Mouse (Mus musculus) c-Kit-positive CD71-positive TER-119-negative erythroid progenitor cells, embryonic 14.5 days (primary cell): ENCODE measurements around the gene Cox8c.

Source experiments
- DNase-seq: peaks from one replicate; pipeline ENCODE4 v3.0.0-alpha.2; 2013; ENCODE audit warnings: low read depth

The Cox8c gene

DNA sequence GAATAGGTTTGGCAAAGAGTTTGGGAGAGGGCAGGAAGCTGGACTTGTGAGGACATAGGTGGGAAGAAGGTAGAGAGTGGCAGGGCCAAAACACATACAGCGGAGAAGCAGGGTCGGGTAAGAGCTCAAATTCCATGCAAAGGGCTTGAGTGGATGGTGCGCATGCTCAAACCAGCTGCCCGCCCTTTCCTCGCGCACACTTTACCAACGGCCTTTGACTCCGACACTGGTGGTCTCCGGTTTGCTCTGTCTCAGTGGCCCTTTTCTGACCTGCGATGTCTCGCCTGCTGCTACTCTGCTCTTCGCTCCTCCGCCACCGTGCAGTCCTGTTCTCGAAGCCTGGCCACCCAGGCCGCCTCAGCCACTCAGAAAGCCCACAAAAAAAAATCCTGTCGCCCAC, at the start of gene Cox8c:
Gene Cox8c, plus strand, starts transcription at position 226 of the 400 bp plus-strand sequence.
- no peak for DNase-seq

DNA sequence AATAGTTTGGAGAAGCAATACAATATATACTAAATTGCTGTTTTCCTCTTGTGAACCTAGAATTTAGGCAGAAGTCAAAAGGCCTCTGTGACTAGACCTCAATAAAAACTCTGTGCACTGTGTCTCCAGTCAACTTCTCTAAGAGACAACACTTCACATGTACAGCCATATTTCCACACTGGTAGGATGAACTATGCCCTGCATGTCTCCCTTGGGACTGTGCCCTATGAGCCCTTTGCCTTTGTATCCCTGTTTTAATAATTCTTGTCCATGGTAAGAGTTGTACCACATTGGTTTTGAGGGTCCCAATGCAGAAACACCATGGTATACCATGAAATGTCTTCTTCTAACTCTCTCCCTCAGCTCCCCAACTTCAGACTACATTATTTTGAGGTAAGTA, 38.3 kb upstream of the Cox8c start:
- DNase-seq = no peak

DNA sequence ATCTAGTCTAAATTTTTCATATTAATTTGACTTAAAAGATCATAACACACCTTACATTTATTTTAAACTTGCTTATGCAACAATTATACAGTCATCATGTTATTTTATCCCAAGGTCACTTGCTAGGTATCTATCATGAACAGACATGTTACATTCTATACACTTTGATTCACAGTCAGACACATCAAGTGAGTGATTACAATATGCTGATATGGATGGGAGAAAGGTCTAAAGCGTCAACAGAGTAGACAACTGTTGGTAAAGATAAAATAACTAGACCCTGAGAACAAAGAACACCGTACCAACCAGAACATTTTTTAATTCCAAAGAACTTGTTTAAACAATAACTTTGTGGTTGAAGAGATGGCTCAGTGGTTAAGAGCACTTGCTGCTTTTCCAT, 29.3 kb upstream of the Cox8c start:
- DNase-seq = no peak

DNA sequence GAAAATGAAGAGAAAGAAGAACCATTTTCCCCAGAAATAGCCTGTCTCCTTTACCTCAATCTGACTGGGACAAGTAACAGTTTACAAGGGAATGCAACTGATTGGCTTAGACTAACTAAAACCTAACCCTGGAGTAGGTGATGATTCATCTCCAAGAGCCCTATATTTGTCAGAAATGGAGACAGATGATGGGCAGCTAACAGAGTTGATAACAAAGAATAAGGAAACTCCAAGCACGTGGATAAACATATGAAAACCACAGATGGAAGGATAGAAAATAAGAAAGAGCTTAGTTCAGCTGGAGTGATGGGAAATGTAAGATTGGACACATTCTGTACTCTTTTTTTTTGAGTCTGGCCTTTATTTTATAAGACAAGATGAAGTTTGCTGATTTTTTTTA, 28.6 kb upstream of the Cox8c start:
- DNase-seq = no peak

DNA sequence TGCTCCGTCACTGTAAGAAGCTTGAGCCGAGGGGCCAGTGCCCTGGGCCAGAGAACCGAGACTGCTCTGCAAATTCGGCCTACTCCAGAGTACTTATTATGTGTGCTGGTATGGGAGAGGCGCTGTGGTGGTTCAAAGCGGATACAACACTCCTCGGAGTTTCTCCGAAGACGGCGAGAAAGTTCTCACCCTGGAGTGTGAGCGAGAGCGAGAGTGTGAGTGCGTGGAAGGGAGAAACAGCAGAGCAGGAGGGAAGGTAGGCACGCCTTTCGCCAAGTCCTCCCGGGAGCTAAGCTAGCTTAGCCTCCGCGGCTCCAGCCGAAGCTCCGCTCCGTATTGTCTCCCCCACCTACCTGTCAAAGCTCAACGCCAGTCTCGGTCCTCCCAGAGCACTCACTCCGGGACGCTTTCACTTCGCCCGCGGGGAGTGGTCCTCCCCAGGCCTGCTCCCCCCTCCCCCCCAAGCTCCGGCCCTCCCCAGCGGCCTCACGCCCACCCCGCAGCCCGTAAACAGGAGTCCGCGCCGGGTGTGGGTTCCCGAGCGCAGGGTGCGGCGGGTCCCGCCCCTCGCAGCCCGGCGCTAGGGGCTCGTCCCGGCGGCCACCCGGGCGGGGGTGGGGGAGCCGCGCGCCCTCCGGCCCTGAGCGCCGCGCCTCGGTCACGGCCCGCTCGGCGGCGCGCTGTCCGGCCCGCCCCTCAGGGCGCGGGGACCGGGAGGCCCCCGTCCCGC, 21.6 kb upstream of the Cox8c start:
- DNase-seq = no peak

DNA sequence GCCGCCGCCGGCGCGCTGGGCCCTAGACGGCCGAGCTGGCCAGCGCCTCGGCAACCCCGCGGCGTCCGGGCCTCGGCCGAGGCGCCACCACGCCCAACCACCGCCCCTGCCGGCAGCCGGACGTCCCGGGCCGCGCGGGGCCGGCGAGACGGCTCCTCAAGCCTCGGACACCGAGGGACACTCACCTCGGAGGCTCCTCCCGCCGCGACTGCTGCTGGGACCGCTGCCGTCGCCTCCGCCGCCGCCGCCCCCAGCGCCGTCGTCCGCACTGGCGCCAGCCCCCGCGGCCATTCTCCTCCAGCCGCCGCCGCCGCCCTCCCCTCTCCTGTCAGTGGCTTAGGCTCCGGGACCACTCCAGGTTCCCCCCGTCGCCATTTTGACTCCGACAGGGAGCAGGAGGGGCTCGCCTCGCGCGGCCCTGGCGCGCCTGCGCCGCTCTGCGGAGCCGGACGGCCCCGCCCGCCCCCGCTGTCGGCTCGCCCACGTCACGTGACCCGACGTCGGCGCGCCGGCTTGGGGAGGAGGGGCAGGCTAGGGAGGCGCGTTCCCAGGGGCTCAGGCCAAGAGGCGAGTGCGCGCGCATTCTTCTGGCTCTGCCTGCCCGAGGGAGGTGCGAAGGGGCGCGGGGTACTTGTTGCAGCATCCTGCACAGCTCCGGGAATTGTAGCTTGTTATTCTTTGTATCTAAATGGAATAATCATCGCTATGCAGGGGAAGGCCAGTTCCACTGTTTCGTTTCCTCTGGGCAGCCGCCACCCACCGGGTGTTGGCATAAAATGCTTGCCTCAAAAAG, 20.9 kb upstream of the Cox8c start, which contains the start of gene Btbd7:
Gene Btbd7, minus strand, starts transcription at position 441 of the 793 bp plus-strand sequence.
- peak; percentile 88 for DNase-seq

DNA sequence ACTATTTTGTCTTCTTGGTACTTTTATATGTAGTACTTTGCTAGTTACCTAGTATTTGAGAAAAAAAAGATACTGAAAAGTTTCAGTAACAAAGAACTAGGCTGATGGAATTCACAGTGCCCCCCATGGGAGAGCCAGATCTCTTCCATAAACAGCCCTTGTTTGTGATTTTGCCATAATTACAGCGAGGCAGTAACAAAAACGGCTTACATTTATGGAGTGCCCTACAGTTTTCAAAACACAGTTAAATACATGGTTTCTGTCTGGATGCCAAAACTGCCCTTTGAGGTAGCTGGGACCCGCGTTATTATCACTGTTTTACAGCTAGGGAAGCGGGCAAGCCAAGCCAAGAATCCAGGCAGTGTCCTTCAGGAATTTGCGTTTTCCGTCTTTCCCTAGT, 20.2 kb upstream of the Cox8c start:
- no peak for DNase-seq

DNA sequence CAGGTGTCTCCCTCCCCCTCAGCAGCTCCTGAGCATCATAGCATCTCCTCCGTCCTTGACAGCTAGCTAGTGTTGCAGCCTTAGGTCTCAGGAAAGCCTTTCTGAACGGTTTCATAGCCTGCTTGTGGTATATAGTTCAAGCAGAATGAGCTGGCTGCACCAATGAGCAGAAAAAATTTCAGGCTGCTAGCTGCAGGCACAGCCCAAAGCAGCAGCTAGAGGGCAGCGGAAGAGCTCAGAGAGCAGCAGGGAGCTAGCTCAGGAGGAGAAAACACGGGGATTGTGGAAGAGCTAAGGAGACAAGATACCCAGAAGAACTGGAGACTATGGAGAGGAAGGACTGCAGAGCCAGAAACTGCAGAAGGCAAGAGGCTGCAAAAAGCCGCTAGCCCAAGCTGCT, 13.4 kb upstream of the Cox8c start:
- no peak for DNase-seq

DNA sequence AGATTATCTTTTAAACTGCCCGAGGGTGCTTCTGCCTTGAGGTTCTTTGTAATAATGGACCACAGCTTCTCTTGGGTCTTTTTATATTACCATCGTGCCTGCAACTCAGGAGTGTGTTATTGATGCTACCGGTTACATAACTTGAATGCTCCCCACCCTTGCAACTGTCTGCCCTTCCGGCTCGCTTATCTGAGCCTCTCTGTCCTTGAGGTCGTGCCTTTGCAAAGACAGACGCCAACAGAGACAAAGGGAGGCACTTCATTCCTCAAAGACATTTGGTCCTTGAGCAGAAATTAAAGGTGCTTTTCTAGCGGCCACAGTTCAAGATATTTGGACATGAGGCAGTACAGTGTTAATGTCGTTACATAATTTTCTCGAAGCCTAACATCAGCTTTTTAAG, 11.8 kb upstream of the Cox8c start:
- DNase-seq = no peak

DNA sequence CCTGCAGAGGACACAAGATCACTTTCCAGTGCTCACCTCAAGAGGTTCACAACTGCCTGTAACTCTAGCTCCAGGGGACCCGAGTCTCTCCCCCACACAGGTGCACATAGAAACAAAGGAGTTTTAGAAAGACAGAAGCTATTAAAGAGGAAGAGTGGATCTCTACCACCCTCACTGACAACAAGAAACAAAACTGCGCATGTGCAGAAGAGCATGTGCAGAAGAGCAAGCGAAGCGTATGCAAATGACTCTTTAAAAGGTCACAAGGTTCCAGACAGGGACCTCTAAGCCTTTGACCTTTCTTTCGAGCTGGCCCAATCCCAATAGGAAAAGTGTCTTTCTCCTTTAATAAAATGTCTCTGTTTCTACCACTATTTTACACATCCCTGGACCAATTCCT, 10.5 kb upstream of the Cox8c start:
- no peak for DNase-seq

DNA sequence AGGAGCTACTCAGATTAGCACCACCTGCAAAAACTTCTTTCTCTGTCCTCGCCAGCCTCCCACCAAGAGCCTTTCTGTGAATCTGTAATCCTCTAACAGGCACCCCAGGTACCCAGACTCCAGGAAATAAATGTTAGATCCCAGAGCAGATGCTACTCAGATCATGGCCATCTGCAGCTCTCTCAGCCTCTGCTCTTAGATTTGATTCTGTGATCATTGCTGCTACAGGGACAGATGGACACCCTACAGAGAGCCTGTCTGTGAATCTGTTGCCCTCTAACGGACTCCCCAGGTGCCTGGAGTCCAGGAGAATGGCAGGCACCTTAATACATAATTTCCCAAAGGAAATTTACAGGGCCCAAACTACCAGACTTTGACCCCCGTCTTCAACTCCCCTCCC, 9.1 kb downstream of the Cox8c start:
- DNase-seq = no peak

DNA sequence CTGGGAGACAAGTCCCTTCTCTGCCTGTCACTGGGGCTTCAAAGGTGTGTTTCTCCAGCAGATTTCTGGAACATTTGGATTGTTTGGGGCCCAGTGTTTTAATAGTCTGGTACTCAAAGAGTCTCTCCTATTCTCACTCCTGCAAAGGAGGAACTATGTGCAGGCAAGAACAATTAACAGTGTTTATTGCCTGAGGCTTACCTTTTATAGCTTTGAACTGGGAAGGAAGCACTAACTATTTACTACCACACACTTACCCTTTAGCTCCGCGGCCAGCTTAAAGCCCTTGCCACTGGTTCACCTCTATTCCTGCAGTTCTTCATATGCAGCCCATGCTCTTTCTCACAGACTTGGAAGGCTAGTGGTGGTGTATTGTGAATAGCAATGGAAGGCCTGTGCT, 17.0 kb downstream of the Cox8c start:
- DNase-seq = no peak

DNA sequence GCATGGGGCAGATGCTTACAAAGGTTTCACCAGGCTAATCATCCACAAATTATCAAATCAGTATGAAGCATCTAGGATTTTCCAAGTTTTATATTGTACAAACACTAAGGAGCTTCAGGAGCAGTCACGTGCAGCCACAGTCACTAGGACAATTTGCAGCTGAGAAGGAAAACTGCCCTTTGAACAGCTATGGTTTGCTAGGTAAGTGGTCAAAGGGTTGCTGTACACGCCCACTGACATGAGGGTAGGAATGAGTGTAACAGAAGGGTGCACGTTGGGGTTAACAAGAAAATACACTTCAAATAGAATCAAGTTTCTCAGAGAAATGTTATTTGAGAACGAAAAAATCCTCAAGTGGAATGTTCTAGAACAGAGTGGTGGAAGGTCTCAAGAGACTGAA, 30.6 kb downstream of the Cox8c start:
- DNase-seq = no peak

DNA sequence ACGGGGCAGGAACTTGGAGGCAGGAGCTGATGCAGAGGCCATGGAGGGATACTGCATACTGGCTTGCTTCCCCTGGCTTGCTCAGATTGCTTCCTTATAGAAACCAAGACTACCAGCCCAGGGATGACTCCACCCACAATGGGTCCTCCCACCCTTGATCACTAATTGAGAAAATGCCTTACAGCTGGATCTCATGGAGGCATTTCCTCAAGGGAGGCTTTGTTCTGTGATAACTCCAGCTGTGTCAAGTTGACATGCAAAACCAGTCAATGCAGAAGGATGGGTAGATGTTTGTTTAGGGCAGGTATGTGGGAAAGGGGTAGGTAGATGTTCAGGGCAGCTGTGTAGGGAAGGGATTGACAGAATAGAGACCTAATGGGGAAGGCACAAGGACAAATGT, 31.2 kb downstream of the Cox8c start:
- no peak for DNase-seq

DNA sequence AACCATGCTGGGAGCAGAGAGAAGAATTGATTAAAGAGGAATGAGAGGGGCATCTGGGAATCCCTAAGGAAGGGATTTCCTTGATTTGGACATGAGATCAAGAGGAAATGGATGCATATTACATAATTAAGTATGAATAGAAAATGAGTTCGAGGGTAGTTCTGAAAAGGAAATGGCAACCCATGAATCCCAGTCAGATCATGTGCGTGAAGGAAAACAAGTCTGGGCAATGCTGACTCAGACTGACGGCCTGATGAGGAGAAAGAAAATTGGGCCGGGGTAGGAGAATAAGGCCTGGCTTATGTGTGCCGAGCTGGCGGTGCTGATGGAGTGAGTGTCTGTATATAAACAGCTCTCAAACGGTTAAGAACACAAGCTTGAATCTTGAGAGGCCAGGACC, 31.7 kb downstream of the Cox8c start:
- DNase-seq = no peak

DNA sequence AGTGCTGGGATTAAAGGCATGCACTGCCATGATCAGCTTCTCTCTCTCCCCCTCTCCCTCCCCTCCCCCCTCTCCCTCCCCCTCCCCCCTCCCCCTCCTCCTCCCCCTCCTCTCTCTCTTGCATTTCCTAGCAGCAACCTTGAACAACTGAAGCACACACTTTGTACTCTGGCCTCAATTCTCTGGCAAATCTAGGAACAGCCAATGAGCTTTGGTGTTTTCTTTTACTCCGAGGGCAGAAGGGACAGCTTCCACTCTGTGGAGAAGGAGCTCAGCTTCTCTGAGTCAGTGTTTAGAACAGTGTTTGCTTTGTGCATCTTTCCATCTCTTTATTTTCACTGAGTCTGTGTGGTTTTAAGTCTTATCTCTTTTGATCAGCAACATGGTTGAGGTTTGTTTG, 36.8 kb downstream of the Cox8c start:
- no peak for DNase-seq

DNA sequence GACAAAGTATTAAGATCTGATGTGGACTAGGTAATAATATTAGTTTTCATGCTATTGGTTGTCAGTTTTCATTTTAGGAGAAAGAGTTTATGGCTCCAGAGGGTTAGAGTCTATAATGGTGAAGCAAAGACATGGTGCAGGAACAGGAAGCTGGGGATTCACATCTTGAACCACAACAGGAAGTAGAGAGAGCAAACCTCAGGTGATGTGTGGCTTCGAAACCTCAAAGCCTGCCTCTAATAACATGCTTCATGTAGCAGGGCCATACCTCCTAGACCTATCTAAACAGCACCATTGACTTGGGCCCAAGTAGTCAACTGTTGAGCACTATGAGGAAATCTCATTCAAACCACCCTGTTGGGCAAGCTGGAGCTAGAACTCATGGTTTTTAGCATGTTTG, 46.5 kb downstream of the Cox8c start:
- DNase-seq = no peak

DNA sequence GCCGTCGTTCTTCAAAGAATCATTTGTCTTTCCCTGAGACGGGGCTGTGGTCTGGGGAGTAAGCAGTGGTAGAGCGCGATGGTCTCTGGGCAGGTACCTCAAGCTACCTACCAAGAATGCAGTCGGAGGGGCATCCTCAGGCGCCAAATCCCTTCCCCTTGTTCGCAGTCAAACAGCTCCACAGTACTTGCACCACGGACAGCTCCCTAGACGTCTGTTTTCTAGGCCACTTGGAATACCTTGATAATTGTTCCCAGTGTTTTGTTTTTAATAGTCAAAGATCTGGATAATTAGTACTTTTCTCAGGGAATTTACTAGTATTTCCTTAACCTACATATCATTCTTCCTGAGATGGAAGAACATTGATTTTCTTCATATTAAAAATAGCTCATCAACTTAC, 48.7 kb downstream of the Cox8c start:
- DNase-seq = no peak

DNA sequence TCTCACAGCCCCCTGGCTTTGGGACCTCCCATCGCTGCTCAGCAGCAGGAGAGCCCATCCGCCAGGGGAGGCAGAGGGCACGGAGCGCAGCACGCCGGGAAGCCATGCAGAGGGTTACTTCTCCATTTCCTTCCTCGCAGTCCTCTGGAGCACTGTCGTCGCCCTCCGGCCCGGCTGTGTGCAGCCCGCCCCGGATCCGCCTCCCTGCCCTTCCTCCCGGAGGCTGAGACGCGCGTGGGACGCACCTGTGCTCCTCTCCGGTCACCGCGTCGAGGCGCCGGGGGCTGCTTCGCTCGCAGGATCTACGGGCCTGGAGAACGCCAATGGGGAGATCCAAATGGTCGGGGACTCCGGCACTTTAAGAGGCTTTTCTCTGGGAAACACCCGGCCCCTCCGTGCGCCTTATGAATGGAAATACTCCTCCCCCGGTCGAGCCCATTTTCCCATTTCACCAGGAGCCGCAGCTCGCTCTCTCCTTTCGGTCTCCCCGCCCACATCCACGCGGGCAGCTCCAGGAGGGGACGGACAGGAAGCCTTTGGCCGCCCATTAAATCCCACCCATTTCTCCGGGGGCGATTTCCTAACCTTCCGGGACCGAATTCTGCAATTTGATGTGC, 49.8 kb downstream of the Cox8c start, which contains the start of gene Unc79:
Gene Unc79, plus strand, starts transcription at position 82 of the 617 bp plus-strand sequence.
- DNase-seq = no peak

DNA sequence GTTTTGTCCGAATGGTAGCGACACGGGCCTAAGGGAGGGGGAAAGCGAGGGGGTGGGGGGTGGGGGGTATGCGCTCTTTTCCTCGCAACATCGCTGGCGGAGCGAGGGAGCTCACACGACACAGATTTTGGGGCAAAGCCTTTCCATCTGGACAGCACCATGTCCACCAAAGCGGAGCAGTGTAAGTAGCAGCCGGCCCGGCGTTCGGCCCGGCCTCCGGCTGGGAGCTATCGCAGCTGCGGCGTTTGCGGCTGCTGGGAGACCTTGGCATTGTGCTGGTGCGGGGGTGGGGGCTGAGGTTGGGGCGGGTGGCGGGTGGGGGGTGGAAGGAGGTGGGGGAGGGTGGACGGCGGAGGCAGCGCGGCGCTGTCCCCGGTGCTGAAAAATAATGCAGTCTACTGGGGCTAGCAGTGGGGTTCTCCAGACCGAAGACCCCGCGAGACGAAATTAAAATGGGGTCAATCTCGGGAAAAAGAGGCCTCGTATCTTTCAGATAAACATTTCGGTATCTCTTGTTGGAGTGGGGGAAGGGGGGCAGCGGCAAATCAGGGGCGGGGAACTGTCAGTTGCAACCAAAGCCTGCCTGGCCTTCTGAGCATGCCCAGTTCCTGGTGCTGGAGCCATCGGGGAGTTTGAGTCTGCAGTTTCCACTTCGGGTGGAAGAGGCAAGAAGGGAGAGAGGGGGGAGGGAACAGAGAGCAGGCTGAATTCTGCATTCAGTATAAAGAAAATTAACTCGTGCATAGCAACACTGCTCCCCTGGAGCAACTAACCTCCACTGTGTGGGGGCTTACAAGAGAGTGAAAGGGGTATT, 50.5 kb downstream of the Cox8c start:
- DNase-seq = no peak
